Mouse (Mus musculus) heart, embryonic 14.5 days (tissue): ENCODE measurements around the gene Snrpd2. TPM values are rescaled to one million over a fixed set of nuclear protein-coding genes. Genes with fewer than 3 reads are reported as not detected.

Source experiments
- ATAC-seq: fragments of 200-750 bp; cut with Nextera tagmentation; 2 replicates; pipeline ENCODE4 v1.8.0; 2017; ENCODE audit warnings: low read depth, moderate TSS enrichment; ENCODE audit not compliant: insufficient number of reproducible peaks, insufficient read depth, low FRiP score
- H3K27ac ChIP-seq, 2 experiments: fragments of 200-500 bp in 1 of 2; fragments of 300-500 bp in 1 of 2; sonication (generic) in 1 of 2; replicated peaks in 1 of 2; 2 replicates each; pipeline ENCODE4 v1.5.1; 2012 to 2014; ENCODE audit warnings: low read depth in 2 of 2, low read length in 2 of 2, control low read depth in 1 of 2, mild to moderate bottlenecking in 1 of 2, mixed read lengths in 1 of 2; ENCODE audit not compliant: control insufficient read depth in 1 of 2, insufficient read depth in 1 of 2
- H3K27me3 ChIP-seq: fragments of 300-500 bp; sonication (generic); 2 replicates; pipeline ENCODE4 v1.6.1; 2014; ENCODE audit warnings: mild to moderate bottlenecking, low read length, control low read depth; ENCODE audit not compliant: control insufficient read depth, insufficient read depth
- H3K36me3 ChIP-seq: fragments of 300-500 bp; sonication (generic); 2 replicates; pipeline ENCODE4 v1.6.1; 2014; ENCODE audit warnings: mild to moderate bottlenecking, control low read depth, low read length, mixed read lengths; ENCODE audit not compliant: control insufficient read depth, insufficient read depth
- H3K4me1 ChIP-seq, 2 experiments: fragments of 200-500 bp in 1 of 2; fragments of 300-500 bp in 1 of 2; sonication (generic) in 1 of 2; 2 replicates each; pipeline ENCODE4 v1.6.1; 2012 to 2014; ENCODE audit warnings: low read length in 2 of 2, control low read depth in 1 of 2, mixed read lengths in 1 of 2; ENCODE audit not compliant: control insufficient read depth in 2 of 2, insufficient read depth in 2 of 2
- H3K4me2 ChIP-seq: fragments of 300-500 bp; sonication (generic); 2 replicates; pipeline ENCODE4 v1.6.1; 2014; ENCODE audit warnings: mild to moderate bottlenecking, low read length
- H3K4me3 ChIP-seq, 2 experiments: fragments of 200-500 bp in 1 of 2; fragments of 300-500 bp in 1 of 2; sonication (generic) in 1 of 2; 2 replicates each; pipeline ENCODE4 v1.5.1; 2012 to 2014; ENCODE audit warnings: low read length in 2 of 2, mild to moderate bottlenecking in 2 of 2, control low read depth in 1 of 2, low read depth in 1 of 2, moderate library complexity in 1 of 2; ENCODE audit not compliant: control insufficient read depth in 1 of 2, insufficient read depth in 1 of 2
- H3K9ac ChIP-seq: fragments of 300-500 bp; sonication (generic); 2 replicates; pipeline ENCODE4 v1.6.1; 2014; ENCODE audit warnings: mild to moderate bottlenecking, low read length
- H3K9me3 ChIP-seq: fragments of 300-500 bp; sonication (generic); 2 replicates; pipeline ENCODE4 v1.6.1; 2016; ENCODE audit warnings: low read length, control low read depth; ENCODE audit not compliant: control insufficient read depth
- WGBS: fragments of 180-500 bp; shearing (Covaris S2); extraction: QIAGEN DNeasy Blood & Tissue Kit; methylation state at CpG from one replicate; pipeline ENCODE4 v1.1.7; 2014; 5-methylcytosine and 5-hydroxymethylcytosine counted together
- polyA plus RNA-seq: library from polyadenylated mRNA; unstranded; fragments of >200 nt; fragmentation: Nextera tagmentation; extraction: Ambion mirVana; gene quantifications from 2 replicates; pipeline ENCODE4 v1.2.1, GENCODE M21; 2014

Snrpd2 gene
- polyA plus RNA-seq, 1 experiment from 2014 or later, result 111 TPM

GRCm38 (mm10) chr7:19160115-19160514 is 10.6 kb downstream of the Snrpd2 start:
- H3K4me2 ChIP-seq, result peak overlapping the region; percentile 68
- H3K27me3 ChIP-seq, result peaks cover 10% of the 10 kb centered on the region; the same call in 1 of the 2 replicates
- no peaks in the 10 kb centered on the region for H3K9me3 ChIP-seq
- 4% methylated on average over 20 of the region's 20 CpGs for WGBS
- peaks cover 24 to 34% of the 10 kb centered on the region in 2 experiments for H3K4me1 ChIP-seq
- 0 out of 2 replicates have a peak, but pooled peaks have one; percentile 6 for ATAC-seq
- peaks cover 18% of the 10 kb centered on the region for H3K36me3 ChIP-seq
- peak overlapping the region; percentile 67 for H3K9ac ChIP-seq
- H3K4me3 ChIP-seq, result peak overlapping the region; percentile 29 to 41
- H3K27ac ChIP-seq, result no peak overlapping the region

DNA sequence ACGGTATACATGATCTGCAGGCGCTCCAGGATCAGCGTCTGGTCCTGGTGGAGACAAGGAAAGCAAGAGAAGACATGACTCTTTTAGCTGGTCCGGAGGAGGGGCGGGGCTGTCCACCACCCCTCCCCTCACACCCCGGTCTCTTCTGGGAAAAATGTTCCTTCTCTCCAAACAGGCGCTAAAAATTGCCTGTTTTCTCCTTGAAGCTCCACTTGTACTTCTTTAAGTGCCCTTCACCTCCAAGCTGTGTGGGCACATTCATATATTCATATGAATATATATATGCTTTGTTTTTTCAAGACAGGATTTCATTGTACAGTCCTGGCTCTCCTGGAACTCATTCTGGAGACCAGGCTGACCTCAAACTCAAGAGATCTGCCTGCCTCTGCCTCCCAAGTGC is 13.4 kb downstream of the Snrpd2 start:
- Histone ChIP-seq H3K4me1 (peaks cover 23 to 36% of the 10 kb centered on the region in 2 experiments), H3K27ac (no peak overlapping the region), H3K4me2 (no peak overlapping the region), H3K27me3 (peaks cover 10% of the 10 kb centered on the region; the same call in 1 of the 2 replicates), H3K9me3 (no peaks in the 10 kb centered on the region), H3K36me3 (peaks cover 11% of the 10 kb centered on the region), H3K9ac (no peak overlapping the region), H3K4me3 (no peak overlapping the region)
- WGBS, result 76% methylated on average over 7 of the region's 7 CpGs
- no peak for ATAC-seq

DNA sequence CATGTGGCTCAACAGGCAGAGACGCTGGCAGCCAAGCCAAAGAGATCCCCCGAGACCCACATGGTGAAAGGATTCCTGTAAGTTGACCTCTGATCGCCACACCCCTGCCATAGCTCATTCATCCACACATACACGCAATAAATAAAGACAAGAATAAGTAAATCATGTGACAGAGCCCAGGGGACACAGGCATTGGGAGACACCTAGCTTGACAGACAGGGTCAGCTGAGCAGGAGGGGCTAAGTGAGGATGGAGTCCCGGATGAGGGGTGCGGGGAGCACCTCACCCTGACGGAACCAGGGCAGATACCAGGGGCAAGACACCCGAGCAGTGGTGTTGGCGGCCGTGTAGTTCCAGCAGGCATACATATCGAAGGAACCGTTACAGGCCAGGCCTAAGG is 14.2 kb downstream of the Snrpd2 start:
- no peak for ATAC-seq
- Histone ChIP-seq H3K4me1 (peaks cover 26 to 41% of the 10 kb centered on the region in 2 experiments), H3K4me2 (peak overlapping the region; percentile 64), H3K4me3 (no peak overlapping the region), H3K36me3 (peaks cover 11% of the 10 kb centered on the region), H3K27ac (no peak overlapping the region), H3K9me3 (no peaks in the 10 kb centered on the region), H3K27me3 (peaks cover 10% of the 10 kb centered on the region; the same call in 1 of the 2 replicates), H3K9ac (no peak overlapping the region)
- WGBS, result 38% methylated on average over 12 of the region's 12 CpGs

- H3K9ac ChIP-seq, result peak overlapping the region; percentile 70
- no peak overlapping the region for H3K27ac ChIP-seq
- peaks cover 11% of the 10 kb centered on the region for H3K36me3 ChIP-seq
- H3K4me2 ChIP-seq, result peak overlapping the region; percentile 64
- H3K27me3 ChIP-seq, result peaks cover 8% of the 10 kb centered on the region; the same call in 1 of the 2 replicates
- ATAC-seq, result no peak
- H3K4me3 ChIP-seq, result peak overlapping the region in 1 of 2 experiments; percentile 30; a peak in 1 of 4 replicates
- H3K9me3 ChIP-seq, result no peaks in the 10 kb centered on the region
- 3% methylated on average over 6 of the region's 6 CpGs for WGBS
- H3K4me1 ChIP-seq, result peaks cover 27 to 43% of the 10 kb centered on the region in 2 experiments
Observed at GRCm38 (mm10) chr7:19164189-19164588, 14.7 kb downstream of the Snrpd2 start.

DNA sequence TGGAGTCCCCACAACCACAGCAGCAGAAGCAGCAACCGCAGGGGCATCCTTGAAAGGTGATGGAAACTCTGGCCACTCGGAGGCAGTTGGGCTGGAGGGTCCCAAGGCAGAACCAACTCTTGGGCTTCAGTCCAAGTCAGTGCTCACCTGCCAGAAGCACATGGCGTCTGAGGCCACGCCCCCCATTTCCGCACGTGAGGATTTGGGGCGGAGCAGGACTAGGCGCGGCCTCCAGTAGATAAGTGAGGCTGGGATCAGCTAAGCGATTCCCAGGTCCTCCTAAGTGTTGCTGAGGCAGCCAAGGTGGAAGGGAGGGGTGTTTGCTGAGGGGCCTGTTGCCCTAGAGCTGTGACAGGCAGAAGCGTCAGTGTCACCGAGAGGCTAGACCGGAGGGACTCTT is 15.5 kb downstream of the Snrpd2 start:
- ATAC-seq, result peak; percentile 41; the same call in 1 of the 2 replicates

DNA sequence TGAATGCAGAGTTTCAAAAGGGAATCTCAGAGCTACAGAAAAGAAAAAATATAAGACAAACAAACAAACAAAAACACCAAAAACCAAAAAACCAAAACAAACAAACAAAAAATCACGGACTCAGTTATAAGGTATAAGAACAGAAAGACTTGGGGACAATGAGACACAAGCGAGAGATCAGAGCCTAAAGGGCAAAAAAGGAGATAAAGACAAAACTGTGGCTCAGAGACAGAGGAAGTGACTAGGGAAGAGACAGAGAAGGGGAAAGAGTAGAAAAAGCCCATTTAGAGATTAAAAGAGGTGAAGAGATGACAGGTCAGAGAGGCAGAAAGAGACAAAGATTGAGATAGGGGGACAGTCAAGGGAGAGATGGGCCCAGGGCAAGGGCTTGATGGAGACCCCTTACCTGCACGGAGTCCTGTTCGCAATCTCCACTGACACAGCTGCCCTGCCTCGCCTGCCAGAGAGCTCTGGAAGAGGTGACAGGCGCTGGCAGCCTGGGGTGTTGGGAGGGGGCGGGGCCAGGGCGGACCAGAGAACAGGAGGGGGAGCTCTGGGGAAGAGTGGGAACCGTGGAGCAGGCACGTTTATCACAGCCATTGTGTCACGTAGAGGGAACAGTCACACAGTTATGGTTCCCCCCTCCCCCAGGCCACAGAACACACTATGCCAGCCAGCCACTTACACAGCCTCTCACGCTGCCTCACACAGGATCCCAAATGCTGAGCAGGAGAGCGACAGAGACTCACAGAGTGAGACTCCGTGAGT is 16.3 kb downstream of the Snrpd2 start, which contains the start of gene Gipr:
TSS of gene Gipr (minus strand) at position 472 of the 768 bp plus-strand sequence.
- Histone ChIP-seq H3K27me3 (no peaks in the 10 kb centered on the region), H3K4me1 (peaks cover 39 to 46% of the 10 kb centered on the region in 2 experiments), H3K4me2 (peak within 1 kb of the TSS; percentile 64), H3K9ac (peak within 1 kb of the TSS; percentile 70), H3K36me3 (peaks cover 11% of the 10 kb centered on the region), H3K9me3 (no peaks in the 10 kb centered on the region), H3K4me3 (peak within 1 kb of the TSS; percentile 30 to 39), H3K27ac (peak within 1 kb of the TSS; percentile 93 to 96)
- ATAC-seq, result peak; percentile 77
- 7% methylated on average over 14 of the region's 14 CpGs for WGBS

More for the DNA sequence above, 15.5 kb downstream of the Snrpd2 start:
- Histone ChIP-seq H3K9ac (peak overlapping the region; percentile 70), H3K4me2 (peak overlapping the region; percentile 64), H3K4me1 (peaks cover 31 to 45% of the 10 kb centered on the region in 2 experiments), H3K36me3 (peaks cover 11% of the 10 kb centered on the region), H3K4me3 (peak overlapping the region; percentile 19 to 30), H3K9me3 (no peaks in the 10 kb centered on the region), H3K27me3 (peaks cover under 1% of the 10 kb centered on the region; the same call in 1 of the 2 replicates), H3K27ac (peak overlapping the region in 1 of 2 experiments; percentile 93; a peak in 1 of 4 replicates)
- 1% methylated on average over 13 of the region's 13 CpGs for WGBS

- Histone ChIP-seq H3K27me3 (no peaks in the 10 kb centered on the region), H3K4me1 (peaks cover 44 to 54% of the 10 kb centered on the region in 2 experiments), H3K36me3 (peaks cover 8% of the 10 kb centered on the region), H3K9ac (no peak overlapping the region), H3K4me2 (no peak overlapping the region), H3K9me3 (no peaks in the 10 kb centered on the region), H3K4me3 (no peak overlapping the region), H3K27ac (peak overlapping the region; percentile 54 to 93; a peak in 3 of 4 replicates)
- WGBS, result 86% methylated on average over 3 of the region's 3 CpGs
- ATAC-seq, result no peak
Observed at GRCm38 (mm10) chr7:19166990-19167389, 17.5 kb downstream of the Snrpd2 start.
